Mouse (Mus musculus) midbrain, embryonic 10.5 days (tissue): ENCODE results near the gene Adamts13. TPM values are rescaled to one million over a fixed set of nuclear protein-coding genes. Genes with fewer than 3 reads are reported as not detected.

Experiments used
- DNase-seq: peaks from one replicate; pipeline ENCODE4 v3.0.0-alpha.2; 2017; ENCODE audit warnings: low spot score
- H3K27ac ChIP-seq: fragments of 300-500 bp; sonication (generic); replicated peaks from 2 replicates; pipeline ENCODE4 v1.5.1; 2016; ENCODE audit warnings: mild to moderate bottlenecking
- H3K27me3 ChIP-seq: fragments of 300-500 bp; sonication (generic); 2 replicates; pipeline ENCODE4 v1.6.1; 2016; ENCODE audit warnings: low read depth, mild to moderate bottlenecking; ENCODE audit not compliant: poor library complexity, severe bottlenecking
- H3K36me3 ChIP-seq: fragments of 300-500 bp; sonication (generic); 2 replicates; pipeline ENCODE4 v1.6.1; 2016; ENCODE audit warnings: mild to moderate bottlenecking, moderate library complexity
- H3K4me1 ChIP-seq: fragments of 300-500 bp; sonication (generic); 2 replicates; pipeline ENCODE4 v1.6.1; 2016
- H3K4me3 ChIP-seq: fragments of 300-500 bp; sonication (generic); 2 replicates; pipeline ENCODE4 v1.5.1; 2016; ENCODE audit warnings: mild to moderate bottlenecking, moderate library complexity
- H3K9me3 ChIP-seq: fragments of 300-500 bp; sonication (generic); replicated peaks from 2 replicates; pipeline ENCODE4 v1.6.1; 2016; ENCODE audit warnings: mild to moderate bottlenecking
- WGBS: fragments of 180-500 bp; shearing (Covaris S2); methylation state at CpG from one replicate; pipeline ENCODE4 v1.1.7; 2016; 5-methylcytosine and 5-hydroxymethylcytosine counted together
- polyA plus RNA-seq: library from polyadenylated mRNA; unstranded; fragments of >200 nt; fragmentation: Nextera tagmentation; extraction: Ambion mirVana; gene quantifications from 2 replicates; pipeline ENCODE4 v1.2.1, GENCODE M21; 2016

The Adamts13 gene
- polyA plus RNA-seq, 1 experiment from 2014 or later = not detected

DNA sequence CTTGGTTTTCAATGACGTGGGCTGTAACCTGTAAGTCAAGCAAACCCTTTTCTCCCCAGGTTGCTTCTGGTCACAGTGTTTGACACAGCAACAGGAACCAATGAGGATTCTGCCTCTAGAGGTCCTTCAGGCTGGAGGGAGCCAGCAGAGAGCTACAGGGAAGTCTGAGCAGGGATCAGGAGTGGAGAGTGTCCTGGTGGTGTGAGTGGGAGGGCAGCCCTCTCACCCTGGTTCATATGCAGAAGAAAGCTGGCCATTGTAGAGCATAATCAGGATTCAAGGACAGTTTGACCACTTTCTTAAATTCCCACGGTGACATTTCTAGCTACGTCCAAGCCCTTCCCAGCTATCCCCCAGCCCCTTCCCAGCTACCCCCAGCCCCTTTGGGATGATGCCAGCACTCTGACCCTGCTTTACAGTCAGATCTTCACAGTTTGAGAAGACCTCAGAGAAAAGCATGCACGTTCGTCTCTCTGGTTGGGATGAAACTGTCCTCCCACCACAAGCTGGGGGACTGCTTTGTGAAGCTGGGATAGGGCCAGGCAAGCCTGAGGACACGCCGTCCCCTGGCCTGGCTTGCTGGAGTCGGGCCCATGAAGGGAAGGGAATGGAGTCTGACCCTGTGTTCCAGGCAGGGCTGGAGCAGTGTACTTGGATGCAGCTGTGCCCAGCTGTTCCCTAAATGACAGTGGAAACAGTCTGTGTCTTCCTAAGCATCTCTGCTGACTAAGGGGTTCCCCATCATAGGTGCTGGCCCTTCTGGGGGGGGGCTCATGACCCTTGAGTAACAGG is 73.0 kb downstream of the Adamts13 start:
- no peaks in the 10 kb centered on the region for H3K9me3 ChIP-seq
- peaks cover 8% of the 10 kb centered on the region for H3K4me1 ChIP-seq
- WGBS = 77% methylated on average over 8 of the region's 8 CpGs
- DNase-seq = no peak
- no peaks in the 10 kb centered on the region for H3K36me3 ChIP-seq
- peaks cover 75% of the 10 kb centered on the region for H3K27me3 ChIP-seq
- no peak overlapping the region for H3K4me3 ChIP-seq
- H3K27ac ChIP-seq = no peak overlapping the region

DNA sequence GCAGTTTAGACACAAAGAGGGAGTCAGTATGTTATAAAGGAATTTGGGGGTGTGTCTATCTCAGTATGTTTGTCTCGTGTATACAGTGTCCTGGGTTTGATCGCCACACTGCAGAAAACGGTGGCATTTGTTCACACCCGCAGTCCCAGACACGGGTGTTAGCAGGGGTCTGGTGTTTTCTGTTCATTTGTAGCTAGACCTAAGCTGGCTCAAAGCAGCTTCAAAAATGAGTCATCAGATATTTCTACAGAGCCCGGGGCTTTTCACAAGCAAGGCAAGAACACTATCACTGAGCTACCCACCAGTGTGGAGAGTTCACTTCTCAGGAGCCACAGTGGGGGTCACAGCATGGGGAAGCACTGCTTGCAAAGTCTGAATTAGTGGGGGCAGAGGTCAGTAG is 76.2 kb downstream of the Adamts13 start:
- Histone ChIP-seq H3K36me3 (no peaks in the 10 kb centered on the region), H3K4me1 (peaks cover 8% of the 10 kb centered on the region), H3K4me3 (no peak overlapping the region), H3K27me3 (peaks cover 60% of the 10 kb centered on the region), H3K9me3 (no peaks in the 10 kb centered on the region), H3K27ac (no peak overlapping the region)
- 43% methylated on average over 6 of the region's 6 CpGs for WGBS
- no peak for DNase-seq

DNA sequence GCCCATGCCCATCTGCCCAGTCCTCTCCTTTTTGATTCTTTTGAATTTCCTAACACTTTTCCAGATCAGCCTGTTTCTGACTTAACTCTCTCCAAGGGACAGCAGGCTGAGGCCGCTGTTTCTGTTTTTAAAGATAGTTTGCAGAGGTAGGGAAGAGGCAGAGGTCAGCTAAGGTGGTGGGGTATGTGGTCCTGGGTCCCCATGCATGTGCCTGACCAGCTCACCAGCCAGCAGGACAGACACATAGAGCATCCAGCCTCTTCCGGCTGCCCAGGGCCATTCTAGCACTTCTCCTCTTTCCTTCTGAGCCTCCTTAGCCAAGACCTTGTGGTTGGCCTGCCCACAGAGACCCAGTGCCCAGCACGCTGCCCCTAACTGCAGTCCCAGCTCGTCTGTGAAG is 85.0 kb downstream of the Adamts13 start:
- Histone ChIP-seq H3K9me3 (no peaks in the 10 kb centered on the region), H3K27me3 (peaks cover 19% of the 10 kb centered on the region), H3K4me1 (0 out of 2 replicates have a peak, but pooled peaks cover 2% of the 10 kb centered on the region), H3K4me3 (no peak overlapping the region), H3K27ac (no peak overlapping the region), H3K36me3 (no peaks in the 10 kb centered on the region)
- DNase-seq = no peak
- 67% methylated on average over 4 of the region's 4 CpGs for WGBS

DNA sequence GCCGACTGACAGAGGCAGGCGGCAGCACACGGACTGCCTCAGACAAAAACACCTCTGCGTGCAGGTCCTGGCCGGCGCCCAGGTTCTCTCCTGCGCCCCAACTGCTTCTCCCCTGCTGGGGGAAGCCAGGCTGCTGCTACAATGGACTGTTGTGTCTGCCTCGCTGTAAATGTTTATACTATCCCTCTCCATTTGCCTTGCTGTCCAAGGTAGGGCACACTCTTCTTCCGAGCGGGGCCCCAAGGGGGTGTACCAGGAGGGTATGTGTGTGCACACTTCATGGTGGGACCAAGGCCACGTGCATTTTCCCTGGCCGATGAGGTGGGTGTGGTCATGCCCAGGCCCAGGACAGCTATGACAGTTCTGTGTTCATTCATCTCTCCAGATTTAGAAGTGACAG is 85.5 kb downstream of the Adamts13 start:
- WGBS = 67% methylated on average over 12 of the region's 12 CpGs

DNA sequence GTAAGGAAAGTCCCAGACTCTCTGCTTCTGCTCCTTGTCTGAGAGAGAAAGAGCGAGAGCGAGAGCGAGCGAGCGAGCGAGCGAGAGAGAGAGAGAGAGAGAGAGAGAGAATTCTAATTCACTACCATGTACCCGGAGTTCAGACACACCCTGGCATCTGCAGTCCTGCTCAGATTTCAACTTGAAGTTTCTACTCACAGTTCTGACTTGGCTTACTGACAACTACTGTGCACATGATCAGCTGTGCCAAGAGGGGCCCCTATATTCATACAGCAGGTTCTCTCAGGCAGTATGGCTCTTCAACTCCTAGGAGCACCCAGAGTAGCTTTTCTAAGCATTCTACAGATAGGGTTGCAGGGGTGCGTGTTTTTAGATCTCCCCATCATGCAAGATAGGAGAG is 86.0 kb downstream of the Adamts13 start:
- H3K27ac ChIP-seq = no peak overlapping the region
- no peak for DNase-seq
- H3K4me3 ChIP-seq = no peak overlapping the region
- no peaks in the 10 kb centered on the region for H3K9me3 ChIP-seq
- WGBS = 84% methylated on average over 9 of the region's 9 CpGs
- no peaks in the 10 kb centered on the region for H3K36me3 ChIP-seq
- H3K4me1 ChIP-seq = 0 out of 2 replicates have a peak, but pooled peaks cover 2% of the 10 kb centered on the region
- H3K27me3 ChIP-seq = peaks cover 19% of the 10 kb centered on the region

More for the DNA sequence above, 85.5 kb downstream of the Adamts13 start:
- H3K36me3 ChIP-seq = no peaks in the 10 kb centered on the region
- H3K4me3 ChIP-seq = no peak overlapping the region
- DNase-seq = no peak
- no peaks in the 10 kb centered on the region for H3K9me3 ChIP-seq
- 0 out of 2 replicates have a peak, but pooled peaks cover 2% of the 10 kb centered on the region for H3K4me1 ChIP-seq
- peaks cover 19% of the 10 kb centered on the region for H3K27me3 ChIP-seq
- H3K27ac ChIP-seq = no peak overlapping the region

Other genes with a start within 250 kb of the Adamts13 start
- gene Abo, start 108.4 kb upstream of the Adamts13 start, polyA plus RNA-seq = not detected in 2 replicates
- gene Surf6, start 70.5 kb upstream of the Adamts13 start, polyA plus RNA-seq = 32.9 and 35.2 TPM in 2 replicates
- 122 and 137 TPM in 2 replicates for gene Med22, start 62.7 kb upstream of the Adamts13 start, polyA plus RNA-seq
- 595 and 683 TPM in 2 replicates for gene Rpl7a, start 62.7 kb upstream of the Adamts13 start, polyA plus RNA-seq
- gene Surf2, start 57.0 kb upstream of the Adamts13 start, polyA plus RNA-seq = 53.6 and 58.6 TPM in 2 replicates
- 47.8 and 53.0 TPM in 2 replicates for gene Surf1, start 56.9 kb upstream of the Adamts13 start, polyA plus RNA-seq
- gene Surf4, start 39.5 kb upstream of the Adamts13 start, polyA plus RNA-seq = 156 and 159 TPM in 2 replicates
- 0.05 and 0.06 TPM in 2 replicates for gene Stkld1, start 39.4 kb upstream of the Adamts13 start, polyA plus RNA-seq
- 52.6 and 57.7 TPM in 2 replicates for gene Rexo4, start 9.0 kb upstream of the Adamts13 start, polyA plus RNA-seq
- 90.7 and 117 TPM in 2 replicates for gene Cacfd1, start 36.5 kb downstream of the Adamts13 start, polyA plus RNA-seq
- 3.1 and 4.4 TPM in 2 replicates for gene Slc2a6, start 54.6 kb downstream of the Adamts13 start, polyA plus RNA-seq
- gene Mymk, start 98.8 kb downstream of the Adamts13 start, polyA plus RNA-seq = not detected in 2 replicates
- 4.8 and 6.3 TPM in 2 replicates for gene Adamtsl2, start 106.0 kb downstream of the Adamts13 start, polyA plus RNA-seq
- gene Fam163b, start 169.1 kb downstream of the Adamts13 start, polyA plus RNA-seq = 0.06 and 0.22 TPM in 2 replicates
- gene Dbh, start 191.8 kb downstream of the Adamts13 start, polyA plus RNA-seq = 1.1 TPM in 2 replicates